In genomic region chr7:29906682-29907058, GRCm38 (mm10) we compare ENCODE assay signal across 1 mouse cellular context.
TF ChIP-seq lines count a peak whose summit lies in the region.

No protein-coding gene starts in this region.

TF ChIP-seq in MEL, 35 proteins besides CTCF, POLR2A, EP300 and RAD21 (continued from another document):
- peak; percentile 65 for TF ChIP-seq RCOR1 (IDR thresholded peaks at IDR 0.05; ENCODE audit: low read depth, low read length)
